Mouse (Mus musculus): Measurements from ENCODE around the gene Laptm5. TPM values are rescaled to one million over a fixed set of nuclear protein-coding genes. Genes with fewer than 3 reads are reported as not detected.

Laptm5 gene
- polyA plus RNA-seq, 1 experiment, result 16.4 TPM

DNA sequence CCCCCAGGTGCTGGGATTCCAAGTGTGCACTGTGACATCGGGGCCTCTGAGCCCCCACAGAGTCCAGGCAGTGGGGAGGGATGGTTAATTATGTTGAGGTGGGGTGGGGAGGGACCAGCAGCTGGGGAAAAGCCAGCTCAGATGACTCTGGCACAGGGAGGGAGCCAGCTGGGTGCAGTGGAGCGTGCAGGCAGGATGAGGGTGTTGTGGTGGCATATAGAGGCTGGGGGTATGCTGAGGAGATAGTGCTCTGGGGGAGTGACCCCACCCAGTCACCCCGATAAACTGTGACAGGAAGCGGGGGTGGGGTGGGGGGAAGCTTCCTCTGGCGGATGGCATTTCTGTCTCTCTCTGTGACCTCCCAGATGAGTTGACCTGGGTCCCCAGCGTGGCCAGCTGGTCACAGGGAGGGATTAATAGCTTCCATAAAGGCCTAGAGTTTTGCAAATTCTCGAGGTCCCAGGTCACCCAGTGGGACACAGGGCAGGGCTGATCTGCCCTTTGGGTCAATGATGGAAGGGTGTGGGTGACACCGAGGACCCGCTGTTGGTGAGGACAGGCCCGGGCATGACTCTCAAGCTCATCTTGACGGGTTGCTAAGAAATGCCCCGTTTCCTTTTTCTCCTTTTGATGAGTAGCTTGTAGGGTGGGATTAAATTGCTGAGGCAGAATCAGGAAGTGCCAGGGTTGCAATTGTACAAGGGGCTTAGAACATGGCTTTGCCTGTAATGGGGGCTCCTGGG lies 8.2 kb downstream of the Laptm5 start:
- no peak overlapping the region for H3K27ac ChIP-seq (replicated peaks; ENCODE audit: low read depth, low read length)
- H3K4me1 ChIP-seq (ENCODE audit: control insufficient read depth, insufficient read depth, insufficient read length, low read length), result 0 out of 2 replicates have a peak, but pooled peaks cover 3% of the 10 kb centered on the region
- no peak overlapping the region for H3K4me3 ChIP-seq (ENCODE audit: insufficient read depth, low read depth, low read length)

DNA sequence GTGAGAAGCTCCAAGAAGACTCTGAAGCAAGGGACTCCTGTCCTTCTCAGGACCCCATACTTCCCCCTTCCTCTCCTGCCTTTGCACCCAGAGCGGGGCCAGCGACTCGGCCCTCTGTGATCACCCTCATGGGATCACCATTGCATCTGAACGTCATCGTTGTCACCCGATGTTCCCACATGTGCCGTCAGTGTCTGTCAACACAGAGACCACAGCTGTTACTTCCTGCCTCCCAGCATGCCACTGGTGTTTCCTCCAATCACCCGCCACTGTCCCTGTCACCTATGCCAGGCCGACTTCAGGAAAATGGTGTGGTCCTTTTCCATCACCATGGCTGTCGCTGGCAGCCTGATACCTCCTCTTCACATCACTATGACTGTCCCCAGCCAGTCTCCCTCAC lies 9.1 kb downstream of the Laptm5 start:
- no peak overlapping the region for H3K4me3 ChIP-seq (ENCODE audit: insufficient read depth, low read depth, low read length)

DNA sequence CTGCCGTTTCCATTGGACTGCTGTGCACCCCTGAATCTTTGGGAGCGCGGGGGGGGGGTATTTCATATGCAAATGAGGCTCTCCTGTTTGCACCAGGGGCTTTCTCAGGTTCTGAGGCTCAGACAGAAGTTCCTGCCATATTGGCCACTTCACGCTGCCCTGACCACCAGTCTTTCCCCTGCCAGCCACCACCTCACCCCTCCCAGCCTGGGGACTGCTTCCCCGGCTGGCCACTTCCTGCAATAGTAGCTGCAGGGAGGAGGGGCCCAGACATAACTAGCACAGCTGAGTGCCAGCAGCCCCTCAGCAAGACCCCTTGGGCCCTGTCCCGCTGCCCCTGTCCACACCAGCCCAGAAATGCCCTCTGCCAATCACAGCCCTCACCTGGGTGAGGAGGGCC lies 13.3 kb downstream of the Laptm5 start:
- Histone ChIP-seq H3K27ac (replicated peaks; ENCODE audit: low read depth, low read length) (no peak overlapping the region), H3K4me1 (ENCODE audit: control insufficient read depth, insufficient read depth, insufficient read length, low read length) (no peaks in the 10 kb centered on the region), H3K4me3 (ENCODE audit: insufficient read depth, low read depth, low read length) (no peak overlapping the region)

More for the DNA sequence above, 9.1 kb downstream of the Laptm5 start:
- H3K27ac ChIP-seq (replicated peaks; ENCODE audit: low read depth, low read length), result no peak overlapping the region
- 0 out of 2 replicates have a peak, but pooled peaks cover 3% of the 10 kb centered on the region for H3K4me1 ChIP-seq (ENCODE audit: control insufficient read depth, insufficient read depth, insufficient read length, low read length)

DNA sequence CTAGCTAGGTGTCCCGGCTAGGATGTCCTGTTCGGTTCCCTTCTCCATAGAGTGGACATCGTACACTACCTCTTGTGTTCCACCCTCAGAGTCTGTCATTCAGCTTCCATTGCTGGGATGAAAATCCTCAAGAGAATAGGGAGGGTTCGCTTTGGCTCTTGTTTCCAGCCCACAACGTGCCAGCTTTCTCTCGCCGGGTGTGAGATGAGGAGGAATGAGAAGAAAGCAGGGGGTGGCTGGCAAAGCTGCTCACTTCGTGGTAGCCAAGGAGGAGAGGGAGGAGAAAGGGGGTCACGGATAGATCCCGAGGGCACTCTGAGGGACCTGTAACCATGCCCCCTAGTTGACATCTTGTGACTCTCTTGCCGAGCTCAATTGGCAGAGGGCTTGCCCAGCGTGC lies 14.9 kb downstream of the Laptm5 start:
- no peak overlapping the region for H3K27ac ChIP-seq (replicated peaks; ENCODE audit: low read depth, low read length)
- no peaks in the 10 kb centered on the region for H3K4me1 ChIP-seq (ENCODE audit: control insufficient read depth, insufficient read depth, insufficient read length, low read length)
- H3K4me3 ChIP-seq (ENCODE audit: insufficient read depth, low read depth, low read length), result no peak overlapping the region

DNA sequence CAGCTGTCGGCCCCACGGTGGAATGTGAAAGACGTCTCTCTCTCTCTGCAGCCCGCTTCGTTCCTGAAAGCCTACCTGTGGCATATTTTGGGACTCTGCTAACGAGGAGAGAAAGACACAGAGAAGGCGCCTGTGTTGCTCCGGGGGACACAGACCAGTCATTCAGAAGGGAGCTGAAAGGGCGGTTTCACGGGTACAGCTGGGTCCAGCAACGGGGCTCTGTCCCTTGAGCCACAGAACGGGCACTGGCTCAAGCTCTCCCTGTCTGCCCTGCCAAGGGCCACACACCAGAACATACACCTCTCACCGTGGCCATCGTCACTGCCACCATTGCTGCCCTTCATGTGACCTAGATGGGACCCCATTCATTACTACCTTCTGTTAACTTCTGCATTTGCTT lies 29.7 kb downstream of the Laptm5 start:
- Histone ChIP-seq H3K4me1 (ENCODE audit: control insufficient read depth, insufficient read depth, insufficient read length, low read length) (no peaks in the 10 kb centered on the region), H3K4me3 (ENCODE audit: insufficient read depth, low read depth, low read length) (no peak overlapping the region), H3K27ac (replicated peaks; ENCODE audit: low read depth, low read length) (no peak overlapping the region)

DNA sequence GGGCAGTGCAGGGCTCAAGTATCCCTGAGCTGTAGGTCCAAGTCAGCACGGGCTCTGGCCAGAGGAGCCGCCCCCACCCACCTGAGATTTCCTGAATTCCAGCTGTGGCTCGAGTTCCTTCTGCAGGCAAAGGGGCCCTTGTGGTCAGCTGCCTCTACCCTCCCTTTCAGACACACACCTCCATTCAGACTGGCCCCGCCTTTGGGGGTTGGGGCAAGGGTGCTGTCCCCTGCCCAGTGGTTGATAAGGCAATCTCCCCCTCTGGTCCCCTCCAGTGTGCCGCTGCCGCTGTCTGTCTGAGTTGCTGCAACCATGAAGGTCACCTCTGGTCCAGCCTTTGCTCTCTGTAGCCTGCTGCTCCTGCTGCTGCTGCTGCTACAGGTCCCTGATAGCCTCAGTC lies 31.2 kb downstream of the Laptm5 start, which contains the start of gene Matn1:
Gene Matn1 (plus strand): TSS at position 274 of the 400 bp plus-strand sequence.
- Histone ChIP-seq H3K27ac (replicated peaks; ENCODE audit: low read depth, low read length) (no peak within 1 kb of the TSS), H3K4me1 (ENCODE audit: control insufficient read depth, insufficient read depth, insufficient read length, low read length) (no peaks in the 10 kb centered on the region), H3K4me3 (ENCODE audit: insufficient read depth, low read depth, low read length) (no peak within 1 kb of the TSS)

DNA sequence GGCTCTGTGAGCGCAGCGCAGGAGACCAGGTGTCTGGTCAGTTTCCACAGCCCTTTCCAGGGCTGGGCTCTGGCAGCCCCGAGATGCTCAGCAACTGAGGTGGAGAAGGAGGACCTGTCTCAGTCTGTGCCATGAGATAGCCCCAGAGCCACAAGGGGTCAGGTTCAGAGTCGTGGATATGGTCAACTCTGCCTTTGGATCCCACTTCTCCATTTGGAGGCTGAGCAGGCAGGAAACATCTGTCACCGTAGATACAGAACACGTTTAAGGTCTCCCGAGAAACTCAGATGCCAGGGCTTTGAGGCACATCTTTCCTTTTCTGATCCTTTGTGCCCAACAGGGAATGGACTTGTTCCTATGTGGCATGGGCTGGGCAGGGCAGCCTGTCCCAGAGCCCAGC lies 31.9 kb downstream of the Laptm5 start:
- Histone ChIP-seq H3K27ac (replicated peaks; ENCODE audit: low read depth, low read length) (no peak overlapping the region), H3K4me1 (ENCODE audit: control insufficient read depth, insufficient read depth, insufficient read length, low read length) (no peaks in the 10 kb centered on the region), H3K4me3 (ENCODE audit: insufficient read depth, low read depth, low read length) (no peak overlapping the region)

DNA sequence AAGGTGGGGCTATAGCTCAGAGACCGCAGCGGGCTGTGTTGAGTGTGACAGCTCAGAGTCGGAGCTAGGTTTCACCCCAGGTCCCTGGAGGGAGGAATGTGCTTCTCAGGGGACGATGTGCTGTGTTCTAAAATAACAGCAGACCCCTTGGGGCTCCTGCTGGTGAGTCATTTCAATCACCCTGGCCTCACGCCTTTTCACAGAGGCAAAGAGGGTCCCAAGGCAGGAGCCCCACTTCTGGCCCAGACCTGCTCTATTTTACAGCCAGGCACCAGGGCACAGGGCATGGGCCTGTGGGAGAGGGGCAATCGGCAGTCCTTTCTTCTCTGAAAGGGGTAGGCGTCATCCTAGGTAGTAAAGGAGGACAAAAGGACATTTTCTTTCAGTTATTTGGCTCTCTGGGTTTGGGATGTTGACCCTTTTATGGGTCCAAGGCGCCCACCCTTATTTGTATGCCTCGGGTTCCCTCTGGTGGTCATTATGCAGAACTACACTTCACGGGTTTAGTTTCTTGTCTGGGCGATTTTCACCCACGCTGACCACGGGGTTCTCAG lies 34.2 kb downstream of the Laptm5 start:
- H3K27ac ChIP-seq (replicated peaks; ENCODE audit: low read depth, low read length), result no peak overlapping the region
- no peak overlapping the region for H3K4me3 ChIP-seq (ENCODE audit: insufficient read depth, low read depth, low read length)
- H3K4me1 ChIP-seq (ENCODE audit: control insufficient read depth, insufficient read depth, insufficient read length, low read length), result no peaks in the 10 kb centered on the region

DNA sequence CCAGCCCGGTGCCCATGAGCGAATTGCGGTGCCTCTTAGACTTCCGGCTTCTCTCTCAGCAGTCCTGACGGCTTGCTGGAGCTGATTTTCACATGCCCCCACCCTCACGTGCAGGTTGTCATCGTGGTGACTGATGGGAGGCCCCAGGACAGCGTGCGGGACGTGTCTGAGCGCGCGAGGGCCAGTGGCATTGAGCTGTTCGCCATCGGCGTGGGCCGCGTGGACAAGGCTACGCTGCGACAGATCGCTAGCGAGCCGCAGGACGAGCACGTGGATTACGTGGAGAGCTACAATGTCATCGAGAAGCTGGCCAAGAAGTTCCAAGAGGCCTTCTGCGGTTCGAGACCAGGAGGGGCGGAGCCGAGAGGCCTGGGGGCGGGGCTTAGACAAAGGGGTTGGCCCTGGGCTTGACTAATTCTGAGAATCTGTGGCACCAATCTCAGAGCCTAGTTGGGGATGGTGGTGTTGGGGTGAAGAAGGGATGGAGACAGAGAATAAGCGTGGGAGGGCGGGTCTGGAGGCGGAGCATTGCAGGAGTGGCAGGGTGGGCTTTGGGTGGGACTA lies 37.0 kb downstream of the Laptm5 start:
- H3K4me1 ChIP-seq (ENCODE audit: control insufficient read depth, insufficient read depth, insufficient read length, low read length), result no peaks in the 10 kb centered on the region
- H3K27ac ChIP-seq (replicated peaks; ENCODE audit: low read depth, low read length), result no peak overlapping the region

DNA sequence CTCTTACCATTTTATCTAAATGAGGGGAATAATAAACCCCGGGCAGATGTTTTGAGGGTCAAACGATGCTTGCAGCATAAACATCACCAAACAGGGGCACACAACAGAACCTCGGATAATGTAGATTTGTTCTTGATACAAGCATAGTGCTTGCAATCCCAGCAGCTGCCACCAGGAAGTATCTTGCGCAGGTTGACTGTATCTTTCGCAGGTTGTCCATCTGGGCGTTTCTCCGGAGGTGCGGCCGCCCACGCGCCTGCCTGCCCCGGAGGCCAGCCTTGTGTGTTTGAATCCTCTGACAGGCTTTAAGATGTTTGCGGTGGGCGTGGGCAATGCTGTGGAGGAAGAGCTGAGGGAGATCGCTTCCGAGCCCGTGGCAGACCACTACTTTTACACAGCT lies 39.6 kb downstream of the Laptm5 start:
- Histone ChIP-seq H3K4me3 (ENCODE audit: insufficient read depth, low read depth, low read length) (no peak overlapping the region), H3K27ac (replicated peaks; ENCODE audit: low read depth, low read length) (no peak overlapping the region)

More for the DNA sequence above, 37.0 kb downstream of the Laptm5 start:
- no peak overlapping the region for H3K4me3 ChIP-seq (ENCODE audit: insufficient read depth, low read depth, low read length)

DNA sequence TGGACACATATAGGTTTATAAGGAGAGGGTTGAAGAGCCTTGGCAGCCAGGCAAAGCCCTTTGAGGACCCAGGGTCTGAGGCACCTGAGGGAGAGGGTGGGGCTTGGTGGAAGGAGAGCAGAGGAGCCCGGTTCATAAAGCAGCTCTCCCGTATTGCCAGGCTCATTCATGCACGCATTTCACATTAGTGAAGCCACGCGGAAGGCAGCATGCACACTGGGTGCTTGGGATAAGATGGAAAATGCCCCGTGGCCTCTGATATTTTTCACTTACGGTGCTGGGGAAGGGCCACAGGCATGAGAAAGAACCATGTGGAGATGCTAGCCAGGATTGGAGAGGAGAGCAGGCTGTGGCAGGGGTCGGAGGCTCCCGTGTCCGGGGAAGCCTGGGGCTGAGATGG lies 44.2 kb downstream of the Laptm5 start:
- Histone ChIP-seq H3K4me3 (ENCODE audit: insufficient read depth, low read depth, low read length) (no peak overlapping the region), H3K27ac (replicated peaks; ENCODE audit: low read depth, low read length) (no peak overlapping the region), H3K4me1 (ENCODE audit: control insufficient read depth, insufficient read depth, insufficient read length, low read length) (no peaks in the 10 kb centered on the region)

More for the DNA sequence above, 39.6 kb downstream of the Laptm5 start:
- no peaks in the 10 kb centered on the region for H3K4me1 ChIP-seq (ENCODE audit: control insufficient read depth, insufficient read depth, insufficient read length, low read length)

DNA sequence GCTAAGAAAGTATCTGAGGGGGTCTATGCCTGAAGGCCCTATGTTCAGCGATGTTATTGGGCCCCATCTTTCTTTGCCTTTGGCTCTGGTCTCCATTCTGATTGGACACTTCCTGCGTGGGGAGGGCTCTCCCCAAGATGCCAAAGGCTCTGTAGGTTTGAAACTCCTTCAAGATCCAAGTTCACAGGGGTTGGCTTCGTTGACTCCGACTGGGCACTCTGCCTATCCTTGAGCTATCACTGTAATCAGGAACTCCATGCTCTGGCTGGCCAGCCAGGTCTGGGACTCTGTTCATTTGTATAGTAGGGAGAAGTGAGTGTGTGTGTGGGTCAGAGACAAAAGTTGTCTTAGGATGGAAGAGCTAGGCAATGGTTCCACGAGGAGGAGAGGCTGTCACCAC lies 45.9 kb downstream of the Laptm5 start:
- no peak overlapping the region for H3K27ac ChIP-seq (replicated peaks; ENCODE audit: low read depth, low read length)
- H3K4me3 ChIP-seq (ENCODE audit: insufficient read depth, low read depth, low read length), result no peak overlapping the region
- no peaks in the 10 kb centered on the region for H3K4me1 ChIP-seq (ENCODE audit: control insufficient read depth, insufficient read depth, insufficient read length, low read length)

DNA sequence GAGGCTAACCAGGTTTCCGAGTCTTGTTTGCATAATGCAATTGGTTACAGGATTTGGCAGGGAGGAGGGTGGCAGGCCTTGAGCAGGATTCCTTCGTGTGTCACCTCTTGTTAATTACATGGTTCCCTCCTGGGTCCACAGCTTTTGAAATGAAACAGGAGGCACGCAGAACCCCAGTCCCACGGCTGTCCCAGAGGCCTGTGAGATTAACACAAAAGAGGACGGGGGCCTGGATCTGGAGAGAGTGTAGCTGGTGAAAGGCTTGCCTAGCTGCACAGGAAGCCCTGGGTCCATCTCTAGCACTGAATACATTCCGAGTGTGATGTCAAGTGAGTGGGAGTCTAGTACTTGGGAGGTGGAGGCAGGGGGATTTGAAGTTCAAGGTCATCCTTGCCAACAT lies 46.8 kb downstream of the Laptm5 start:
- Histone ChIP-seq H3K4me3 (ENCODE audit: insufficient read depth, low read depth, low read length) (no peak overlapping the region), H3K27ac (replicated peaks; ENCODE audit: low read depth, low read length) (no peak overlapping the region)

DNA sequence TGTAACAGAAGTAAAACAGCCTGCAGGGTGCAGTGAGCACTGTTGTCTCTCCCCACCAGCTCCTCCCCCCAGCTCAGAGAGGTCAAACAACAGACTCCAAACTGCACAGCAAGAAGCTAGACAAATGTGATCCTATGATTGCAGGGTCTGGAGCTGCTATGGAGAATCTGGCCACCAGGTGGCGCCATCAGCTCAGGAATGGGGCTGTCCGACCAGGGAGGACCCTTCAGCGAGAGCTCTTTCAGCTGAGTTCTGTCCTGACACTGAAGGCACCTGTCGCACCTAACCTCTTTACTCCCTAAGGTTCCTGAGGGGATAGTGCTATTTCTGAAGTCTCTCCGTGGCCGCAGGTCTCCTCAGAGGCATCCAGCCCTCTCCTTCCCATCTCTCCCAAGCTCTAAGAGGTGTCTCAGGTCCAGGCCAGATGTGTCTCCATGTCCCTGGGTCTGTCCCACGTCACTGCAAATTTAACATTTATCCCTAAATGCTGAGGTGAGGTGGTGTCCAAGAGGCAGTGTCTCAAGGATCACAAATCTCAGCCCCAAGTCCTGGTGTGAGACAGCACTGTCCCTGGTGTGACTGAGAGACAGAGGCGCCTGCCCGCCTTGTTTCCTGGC lies 47.3 kb downstream of the Laptm5 start:
- Histone ChIP-seq H3K4me3 (ENCODE audit: insufficient read depth, low read depth, low read length) (no peak overlapping the region), H3K4me1 (ENCODE audit: control insufficient read depth, insufficient read depth, insufficient read length, low read length) (no peaks in the 10 kb centered on the region), H3K27ac (replicated peaks; ENCODE audit: low read depth, low read length) (no peak overlapping the region)

More for the DNA sequence above, 46.8 kb downstream of the Laptm5 start:
- no peaks in the 10 kb centered on the region for H3K4me1 ChIP-seq (ENCODE audit: control insufficient read depth, insufficient read depth, insufficient read length, low read length)

DNA sequence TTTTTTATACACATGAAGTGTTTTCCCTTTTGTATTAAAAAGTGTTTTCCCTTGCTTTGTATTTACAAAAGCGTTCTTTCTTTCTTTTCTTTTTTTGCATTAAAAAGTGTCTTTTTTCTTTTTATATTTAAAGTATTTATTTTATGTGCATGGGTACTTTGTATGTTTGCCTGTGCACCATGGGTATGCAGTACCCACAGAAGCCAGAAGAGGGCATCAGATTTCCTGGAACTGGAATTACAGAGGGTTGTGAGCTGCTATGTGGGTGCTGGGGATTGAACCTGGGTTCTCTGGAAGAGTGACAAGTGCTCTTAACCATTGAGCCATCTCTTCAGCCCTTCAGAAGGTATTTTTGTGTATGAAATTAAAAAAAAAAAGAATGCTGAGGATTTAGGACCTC lies 58.4 kb downstream of the Laptm5 start:
- H3K4me3 ChIP-seq (ENCODE audit: insufficient read depth, low read depth, low read length), result no peak overlapping the region
- H3K27ac ChIP-seq (replicated peaks; ENCODE audit: low read depth, low read length), result no peak overlapping the region
- no peaks in the 10 kb centered on the region for H3K4me1 ChIP-seq (ENCODE audit: control insufficient read depth, insufficient read depth, insufficient read length, low read length)
